Mouse (Mus musculus): ENCODE measurements around the gene Gorasp2. TPM values are rescaled to one million over a fixed set of nuclear protein-coding genes. Genes with fewer than 3 reads are reported as not detected.
A peak's percentile ranks its signal among the peaks of the same experiment; 100 is the strongest.

The Gorasp2 gene
- polyA plus RNA-seq, 1 experiment from 2014 or later: 174 TPM

- Histone ChIP-seq H3K4me3 (replicated peaks; ENCODE audit: low read length) (no peak overlapping the region), H3K9ac (ENCODE audit: low read length) (no peak overlapping the region), H3K9me3 (replicated peaks; ENCODE audit: control insufficient read depth, low read length) (no peaks in the 10 kb centered on the region), H3K36me3 (ENCODE audit: control insufficient read depth, insufficient read depth, low read length) (no peaks in the 10 kb centered on the region), H3K27me3 (ENCODE audit: control insufficient read depth, insufficient read depth, low read length) (no peaks in the 10 kb centered on the region), H3K4me1 (ENCODE audit: control insufficient read depth, insufficient read depth, low read length) (no peaks in the 10 kb centered on the region), H3K27ac (ENCODE audit: low read length) (no peak overlapping the region), H3K4me2 (ENCODE audit: low read depth, low read length) (no peak overlapping the region)
- no peak for ATAC-seq (ENCODE audit: insufficient read depth, low FRiP score)
- WGBS: 78% methylated on average over 2 of the region's 2 CpGs
Measured at GRCm38 (mm10) chr2:70672476-70672875, 11.1 kb downstream of the Gorasp2 start.

- 80% methylated on average over 7 of the region's 7 CpGs for WGBS
- H3K9ac ChIP-seq (ENCODE audit: low read length): no peak overlapping the region
- no peak for ATAC-seq (ENCODE audit: insufficient read depth, low FRiP score)
Measured at GRCm38 (mm10) chr2:70673445-70674126, 12.2 kb downstream of the Gorasp2 start.

GRCm38 (mm10) chr2:70682324-70682723, 20.9 kb downstream of the Gorasp2 start:
- ATAC-seq (ENCODE audit: insufficient read depth, low FRiP score): no peak
- Histone ChIP-seq H3K4me3 (replicated peaks; ENCODE audit: low read length) (no peak overlapping the region), H3K27me3 (ENCODE audit: control insufficient read depth, insufficient read depth, low read length) (no peaks in the 10 kb centered on the region), H3K4me2 (ENCODE audit: low read depth, low read length) (no peak overlapping the region), H3K27ac (ENCODE audit: low read length) (no peak overlapping the region), H3K9ac (ENCODE audit: low read length) (no peak overlapping the region), H3K36me3 (ENCODE audit: control insufficient read depth, insufficient read depth, low read length) (peaks cover 21% of the 10 kb centered on the region), H3K4me1 (ENCODE audit: control insufficient read depth, insufficient read depth, low read length) (no peaks in the 10 kb centered on the region), H3K9me3 (replicated peaks; ENCODE audit: control insufficient read depth, low read length) (no peaks in the 10 kb centered on the region)
- WGBS: 60% methylated on average over 2 of the region's 2 CpGs

More at GRCm38 (mm10) chr2:70673445-70674126, 12.2 kb downstream of the Gorasp2 start:
- Histone ChIP-seq H3K9me3 (replicated peaks; ENCODE audit: control insufficient read depth, low read length) (no peaks in the 10 kb centered on the region), H3K4me1 (ENCODE audit: control insufficient read depth, insufficient read depth, low read length) (no peaks in the 10 kb centered on the region), H3K4me2 (ENCODE audit: low read depth, low read length) (no peak overlapping the region), H3K36me3 (ENCODE audit: control insufficient read depth, insufficient read depth, low read length) (no peaks in the 10 kb centered on the region), H3K4me3 (replicated peaks; ENCODE audit: low read length) (no peak overlapping the region), H3K27ac (ENCODE audit: low read length) (no peak overlapping the region), H3K27me3 (ENCODE audit: control insufficient read depth, insufficient read depth, low read length) (no peaks in the 10 kb centered on the region)

- Histone ChIP-seq H3K9ac (ENCODE audit: low read length) (no peak overlapping the region), H3K4me2 (ENCODE audit: low read depth, low read length) (no peak overlapping the region), H3K27ac (ENCODE audit: low read length) (no peak overlapping the region), H3K9me3 (replicated peaks; ENCODE audit: control insufficient read depth, low read length) (no peaks in the 10 kb centered on the region), H3K36me3 (ENCODE audit: control insufficient read depth, insufficient read depth, low read length) (peaks cover 30% of the 10 kb centered on the region), H3K4me1 (ENCODE audit: control insufficient read depth, insufficient read depth, low read length) (no peaks in the 10 kb centered on the region), H3K4me3 (replicated peaks; ENCODE audit: low read length) (no peak overlapping the region), H3K27me3 (ENCODE audit: control insufficient read depth, insufficient read depth, low read length) (no peaks in the 10 kb centered on the region)
- no peak for ATAC-seq (ENCODE audit: insufficient read depth, low FRiP score)
- 92% methylated on average over 21 of the region's 21 CpGs for WGBS
Measured at GRCm38 (mm10) chr2:70688454-70689078, 27.2 kb downstream of the Gorasp2 start.

- no peaks in the 10 kb centered on the region for H3K27me3 ChIP-seq (ENCODE audit: control insufficient read depth, insufficient read depth, low read length)
- no peak overlapping the region for H3K4me2 ChIP-seq (ENCODE audit: low read depth, low read length)
- no peak overlapping the region for H3K27ac ChIP-seq (ENCODE audit: low read length)
- H3K36me3 ChIP-seq (ENCODE audit: control insufficient read depth, insufficient read depth, low read length): peaks cover 26% of the 10 kb centered on the region
- no peak overlapping the region for H3K4me3 ChIP-seq (replicated peaks; ENCODE audit: low read length)
- H3K9ac ChIP-seq (ENCODE audit: low read length): no peak overlapping the region
- H3K4me1 ChIP-seq (ENCODE audit: control insufficient read depth, insufficient read depth, low read length): no peaks in the 10 kb centered on the region
- ATAC-seq (ENCODE audit: insufficient read depth, low FRiP score): no peak
- H3K9me3 ChIP-seq (replicated peaks; ENCODE audit: control insufficient read depth, low read length): no peaks in the 10 kb centered on the region
- WGBS: 71% methylated on average over 11 of the region's 11 CpGs
Measured at GRCm38 (mm10) chr2:70690195-70690594, 28.8 kb downstream of the Gorasp2 start.

GRCm38 (mm10) chr2:70695712-70696111, 34.3 kb downstream of the Gorasp2 start:
- no peak overlapping the region for H3K4me3 ChIP-seq (replicated peaks; ENCODE audit: low read length)
- H3K27me3 ChIP-seq (ENCODE audit: control insufficient read depth, insufficient read depth, low read length): no peaks in the 10 kb centered on the region
- 60% methylated on average over 10 of the region's 10 CpGs for WGBS
- 0 out of 2 replicates have a peak, but pooled peaks cover 5% of the 10 kb centered on the region for H3K36me3 ChIP-seq (ENCODE audit: control insufficient read depth, insufficient read depth, low read length)
- no peak overlapping the region for H3K4me2 ChIP-seq (ENCODE audit: low read depth, low read length)
- no peak overlapping the region for H3K9ac ChIP-seq (ENCODE audit: low read length)
- no peak overlapping the region for H3K27ac ChIP-seq (ENCODE audit: low read length)
- no peaks in the 10 kb centered on the region for H3K4me1 ChIP-seq (ENCODE audit: control insufficient read depth, insufficient read depth, low read length)
- H3K9me3 ChIP-seq (replicated peaks; ENCODE audit: control insufficient read depth, low read length): no peaks in the 10 kb centered on the region
- ATAC-seq (ENCODE audit: insufficient read depth, low FRiP score): peak; percentile 76; the same call in 1 of the 2 replicates

GRCm38 (mm10) chr2:70700851-70701250, 39.5 kb downstream of the Gorasp2 start:
- no peak for ATAC-seq (ENCODE audit: insufficient read depth, low FRiP score)
- Histone ChIP-seq H3K4me1 (ENCODE audit: control insufficient read depth, insufficient read depth, low read length) (no peaks in the 10 kb centered on the region), H3K27ac (ENCODE audit: low read length) (no peak overlapping the region), H3K36me3 (ENCODE audit: control insufficient read depth, insufficient read depth, low read length) (no peaks in the 10 kb centered on the region), H3K4me2 (ENCODE audit: low read depth, low read length) (no peak overlapping the region), H3K9me3 (replicated peaks; ENCODE audit: control insufficient read depth, low read length) (no peaks in the 10 kb centered on the region), H3K4me3 (replicated peaks; ENCODE audit: low read length) (no peak overlapping the region), H3K9ac (ENCODE audit: low read length) (no peak overlapping the region), H3K27me3 (ENCODE audit: control insufficient read depth, insufficient read depth, low read length) (no peaks in the 10 kb centered on the region)
- WGBS: 88% methylated on average over 3 of the region's 3 CpGs

GRCm38 (mm10) chr2:70701571-70701970, 40.2 kb downstream of the Gorasp2 start:
- Histone ChIP-seq H3K4me2 (ENCODE audit: low read depth, low read length) (no peak overlapping the region), H3K9ac (ENCODE audit: low read length) (no peak overlapping the region), H3K27ac (ENCODE audit: low read length) (no peak overlapping the region), H3K27me3 (ENCODE audit: control insufficient read depth, insufficient read depth, low read length) (no peaks in the 10 kb centered on the region), H3K4me3 (replicated peaks; ENCODE audit: low read length) (no peak overlapping the region), H3K4me1 (ENCODE audit: control insufficient read depth, insufficient read depth, low read length) (no peaks in the 10 kb centered on the region), H3K36me3 (ENCODE audit: control insufficient read depth, insufficient read depth, low read length) (no peaks in the 10 kb centered on the region), H3K9me3 (replicated peaks; ENCODE audit: control insufficient read depth, low read length) (no peaks in the 10 kb centered on the region)
- no peak for ATAC-seq (ENCODE audit: insufficient read depth, low FRiP score)
- 62% methylated on average over 9 of the region's 9 CpGs for WGBS

GRCm38 (mm10) chr2:70702403-70702802, 41.0 kb downstream of the Gorasp2 start:
- Histone ChIP-seq H3K4me2 (ENCODE audit: low read depth, low read length) (no peak overlapping the region), H3K27me3 (ENCODE audit: control insufficient read depth, insufficient read depth, low read length) (no peaks in the 10 kb centered on the region), H3K4me1 (ENCODE audit: control insufficient read depth, insufficient read depth, low read length) (no peaks in the 10 kb centered on the region), H3K27ac (ENCODE audit: low read length) (no peak overlapping the region), H3K9me3 (replicated peaks; ENCODE audit: control insufficient read depth, low read length) (no peaks in the 10 kb centered on the region), H3K36me3 (ENCODE audit: control insufficient read depth, insufficient read depth, low read length) (no peaks in the 10 kb centered on the region), H3K9ac (ENCODE audit: low read length) (no peak overlapping the region), H3K4me3 (replicated peaks; ENCODE audit: low read length) (no peak overlapping the region)
- ATAC-seq (ENCODE audit: insufficient read depth, low FRiP score): no peak
- 39% methylated on average over 5 of the region's 5 CpGs for WGBS
